Mouse (Mus musculus) neural tube, embryonic 13.5 days (tissue): ENCODE data around the gene Gne. TPM values are rescaled to one million over a fixed set of nuclear protein-coding genes. Genes with fewer than 3 reads are reported as not detected.

Source experiments
- ATAC-seq: fragments of 200-750 bp; cut with Nextera tagmentation; 2 replicates; pipeline ENCODE4 v1.8.0; 2017; ENCODE audit warnings: low read depth, mild to moderate bottlenecking, moderate TSS enrichment, moderate library complexity
- H3K27ac ChIP-seq: fragments of 300-500 bp; sonication (generic); replicated peaks from 2 replicates; pipeline ENCODE4 v1.5.1; 2015; ENCODE audit warnings: moderate library complexity, mild to moderate bottlenecking, inconsistent platforms
- H3K27me3 ChIP-seq: fragments of 300-500 bp; sonication (generic); 2 replicates; pipeline ENCODE4 v1.6.1; 2015; ENCODE audit warnings: mild to moderate bottlenecking, inconsistent platforms
- H3K36me3 ChIP-seq: fragments of 300-500 bp; sonication (generic); 2 replicates; pipeline ENCODE4 v1.6.1; 2015; ENCODE audit warnings: mild to moderate bottlenecking, inconsistent platforms
- H3K4me1 ChIP-seq: fragments of 300-500 bp; sonication (generic); replicated peaks from 2 replicates; pipeline ENCODE4 v1.6.1; 2015; ENCODE audit warnings: inconsistent platforms
- H3K4me2 ChIP-seq: fragments of 300-500 bp; sonication (generic); 2 replicates; pipeline ENCODE4 v1.6.1; 2015; ENCODE audit warnings: inconsistent platforms, mild to moderate bottlenecking, moderate library complexity
- H3K4me3 ChIP-seq: fragments of 300-500 bp; sonication (generic); 2 replicates; pipeline ENCODE4 v1.5.1; 2015; ENCODE audit warnings: mild to moderate bottlenecking, inconsistent platforms
- H3K9ac ChIP-seq: fragments of 300-500 bp; sonication (generic); 2 replicates; pipeline ENCODE4 v1.6.1; 2015; ENCODE audit warnings: moderate library complexity, mild to moderate bottlenecking, inconsistent platforms
- H3K9me3 ChIP-seq: fragments of 300-500 bp; sonication (generic); 2 replicates; pipeline ENCODE4 v1.6.1; 2016; ENCODE audit warnings: inconsistent platforms
- WGBS: fragments of 180-500 bp; shearing (Covaris S2); methylation state at CpG from one replicate; pipeline ENCODE4 v1.1.7; 2015; 5-methylcytosine and 5-hydroxymethylcytosine counted together
- polyA plus RNA-seq: library from polyadenylated mRNA; unstranded; fragments of >200 nt; fragmentation: Nextera tagmentation; extraction: Ambion mirVana; gene quantifications from 2 replicates; pipeline ENCODE4 v1.2.1, GENCODE M21; 2015

Gene Gne
- 23.3 and 25.4 TPM in 2 replicates for polyA plus RNA-seq

DNA sequence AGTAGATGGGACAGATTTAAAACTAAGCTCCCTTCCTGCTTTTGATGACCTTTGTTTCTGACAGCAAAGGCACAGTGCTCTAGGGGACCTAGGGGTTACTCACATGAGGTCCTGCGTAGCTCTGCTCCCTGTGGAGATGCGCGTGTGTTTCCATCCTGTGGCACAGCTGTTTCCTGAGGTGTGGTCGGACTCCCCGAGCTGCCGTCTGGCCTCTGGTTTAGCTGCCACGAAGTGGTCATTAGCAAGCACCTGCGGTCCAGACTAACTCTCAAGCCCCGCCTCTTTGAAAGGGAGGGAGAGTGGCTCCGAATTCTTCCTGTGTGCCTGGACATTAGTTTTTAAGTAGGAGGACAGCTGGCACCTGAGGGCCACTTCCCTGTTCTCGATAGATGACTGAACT is at the start of gene Gne:
Gene Gne (minus strand): TSS at position 233 of the 400 bp plus-strand sequence.
- H3K9me3 ChIP-seq, result no peaks in the 10 kb centered on the region
- H3K27ac ChIP-seq, result no peak within 1 kb of the TSS
- H3K4me3 ChIP-seq, result no peak within 1 kb of the TSS
- H3K27me3 ChIP-seq, result no peaks in the 10 kb centered on the region
- 0 out of 2 replicates have a peak, but pooled peaks cover 3% of the 10 kb centered on the region for H3K4me1 ChIP-seq
- H3K9ac ChIP-seq, result no peak within 1 kb of the TSS
- peak within 1 kb of the TSS; percentile 13; the same call in 1 of the 2 replicates for H3K4me2 ChIP-seq
- no peak for ATAC-seq
- WGBS, result 18% methylated on average over 11 of the region's 11 CpGs
- H3K36me3 ChIP-seq, result no peaks in the 10 kb centered on the region

- WGBS, result 95% methylated on average over 12 of the region's 12 CpGs
- peaks cover 65% of the 10 kb centered on the region for H3K36me3 ChIP-seq
- H3K4me3 ChIP-seq, result no peak overlapping the region
- no peak overlapping the region for H3K27ac ChIP-seq
- H3K9me3 ChIP-seq, result no peaks in the 10 kb centered on the region
- no peaks in the 10 kb centered on the region for H3K27me3 ChIP-seq
- H3K4me1 ChIP-seq, result no peaks in the 10 kb centered on the region
- no peak for ATAC-seq
- no peak overlapping the region for H3K4me2 ChIP-seq
- no peak overlapping the region for H3K9ac ChIP-seq
These were observed 42.8 kb upstream of the Gne start for GRCm38 (mm10) chr4:44126805-44127204.

DNA sequence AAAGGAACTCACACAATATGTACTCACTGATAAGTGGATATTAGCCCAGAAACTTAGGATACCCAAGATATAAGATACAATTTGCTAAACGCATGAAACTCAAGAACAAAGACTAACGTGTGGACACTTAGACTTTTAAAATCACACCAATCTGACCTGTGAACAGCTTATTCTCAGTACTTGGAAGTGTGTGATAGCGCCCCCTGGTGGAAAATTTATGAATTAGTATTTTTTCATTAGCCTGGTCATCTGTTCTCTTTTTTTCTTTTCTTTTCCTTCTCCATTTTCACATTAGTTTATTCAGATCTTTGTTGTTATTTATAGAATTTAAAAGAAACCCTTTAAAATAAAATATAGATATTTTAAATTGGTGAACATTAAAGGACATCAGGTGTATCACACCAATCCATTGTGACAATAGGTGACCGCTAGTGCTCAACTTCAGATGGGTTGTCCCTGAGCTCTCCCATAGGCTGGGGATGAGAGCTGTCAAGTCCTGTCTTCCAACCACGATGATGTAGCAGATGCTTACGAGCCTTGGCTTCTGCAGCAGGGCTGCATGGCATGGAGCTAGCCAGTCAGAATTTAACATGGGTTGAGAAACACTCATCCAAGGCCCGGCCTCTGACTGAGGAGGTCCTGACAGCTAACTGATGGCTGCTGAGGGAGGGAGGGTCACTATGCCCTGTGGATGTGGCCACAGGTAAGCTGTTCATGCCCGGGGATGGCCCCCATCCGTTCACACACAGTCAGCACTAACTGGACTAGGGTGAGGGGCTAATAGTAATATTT is 35.6 kb upstream of the Gne start:
- peaks cover 11% of the 10 kb centered on the region; the same call in 1 of the 2 replicates for H3K36me3 ChIP-seq
- no peaks in the 10 kb centered on the region for H3K9me3 ChIP-seq
- no peak overlapping the region for H3K9ac ChIP-seq
- H3K4me3 ChIP-seq, result no peak overlapping the region
- H3K27ac ChIP-seq, result no peak overlapping the region
- no peaks in the 10 kb centered on the region for H3K4me1 ChIP-seq
- 55% methylated on average over 9 of the region's 9 CpGs for WGBS
- no peaks in the 10 kb centered on the region for H3K27me3 ChIP-seq
- H3K4me2 ChIP-seq, result no peak overlapping the region
- ATAC-seq, result 0 out of 2 replicates have a peak, but pooled peaks have one; percentile 23

- Histone ChIP-seq H3K9ac (no peak overlapping the region), H3K4me1 (peaks cover 11% of the 10 kb centered on the region), H3K27ac (no peak overlapping the region), H3K9me3 (no peaks in the 10 kb centered on the region), H3K36me3 (peaks cover 6% of the 10 kb centered on the region; the same call in 1 of the 2 replicates), H3K27me3 (no peaks in the 10 kb centered on the region), H3K4me3 (no peak overlapping the region), H3K4me2 (no peak overlapping the region)
- WGBS, result 90% methylated on average over 13 of the region's 13 CpGs
- ATAC-seq, result no peak
These were observed 31.1 kb upstream of the Gne start for GRCm38 (mm10) chr4:44115046-44115445.

GRCm38 (mm10) chr4:44113393-44114138 is 29.6 kb upstream of the Gne start:
- Histone ChIP-seq H3K36me3 (peaks cover 6% of the 10 kb centered on the region; the same call in 1 of the 2 replicates), H3K9me3 (no peaks in the 10 kb centered on the region), H3K9ac (no peak overlapping the region), H3K27me3 (no peaks in the 10 kb centered on the region), H3K4me3 (no peak overlapping the region), H3K27ac (no peak overlapping the region), H3K4me1 (peaks cover 11% of the 10 kb centered on the region), H3K4me2 (peak overlapping the region; percentile 14)
- 42% methylated on average over 16 of the region's 16 CpGs for WGBS
- no peak for ATAC-seq

DNA sequence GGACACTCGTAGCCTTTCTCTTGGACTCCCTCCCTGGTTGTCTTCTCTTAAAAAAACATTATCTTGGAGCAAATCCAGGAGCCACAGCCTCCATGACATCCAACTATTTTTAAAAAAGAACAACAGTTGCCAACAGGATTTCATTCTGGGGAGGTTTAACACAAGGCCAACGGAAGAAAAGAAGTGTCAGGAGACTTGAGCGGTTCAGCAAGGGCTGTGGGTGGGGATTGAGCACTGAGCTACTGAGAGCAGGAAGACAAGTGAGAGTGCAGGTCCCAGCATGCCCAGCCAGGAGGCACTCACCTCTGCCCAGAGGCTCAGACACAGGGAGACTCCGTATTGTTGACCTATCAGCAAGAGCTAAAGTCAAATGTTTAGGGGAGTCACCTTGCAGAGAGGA is 28.8 kb upstream of the Gne start:
- H3K4me2 ChIP-seq, result no peak overlapping the region
- H3K4me1 ChIP-seq, result peaks cover 11% of the 10 kb centered on the region
- WGBS, result 36% methylated on average over 4 of the region's 4 CpGs

GRCm38 (mm10) chr4:44110771-44111170 is 26.8 kb upstream of the Gne start:
- Histone ChIP-seq H3K9me3 (no peaks in the 10 kb centered on the region), H3K4me2 (no peak overlapping the region), H3K4me3 (no peak overlapping the region), H3K27me3 (no peaks in the 10 kb centered on the region), H3K27ac (no peak overlapping the region), H3K4me1 (peaks cover 26% of the 10 kb centered on the region), H3K9ac (no peak overlapping the region), H3K36me3 (no peaks in the 10 kb centered on the region)
- ATAC-seq, result no peak
- WGBS, result 60% methylated on average over 7 of the region's 7 CpGs

More for the DNA sequence above, 28.8 kb upstream of the Gne start:
- H3K4me3 ChIP-seq, result no peak overlapping the region
- H3K9me3 ChIP-seq, result no peaks in the 10 kb centered on the region
- no peaks in the 10 kb centered on the region for H3K27me3 ChIP-seq
- H3K36me3 ChIP-seq, result peaks cover 6% of the 10 kb centered on the region; the same call in 1 of the 2 replicates
- H3K9ac ChIP-seq, result no peak overlapping the region
- ATAC-seq, result no peak
- H3K27ac ChIP-seq, result no peak overlapping the region

DNA sequence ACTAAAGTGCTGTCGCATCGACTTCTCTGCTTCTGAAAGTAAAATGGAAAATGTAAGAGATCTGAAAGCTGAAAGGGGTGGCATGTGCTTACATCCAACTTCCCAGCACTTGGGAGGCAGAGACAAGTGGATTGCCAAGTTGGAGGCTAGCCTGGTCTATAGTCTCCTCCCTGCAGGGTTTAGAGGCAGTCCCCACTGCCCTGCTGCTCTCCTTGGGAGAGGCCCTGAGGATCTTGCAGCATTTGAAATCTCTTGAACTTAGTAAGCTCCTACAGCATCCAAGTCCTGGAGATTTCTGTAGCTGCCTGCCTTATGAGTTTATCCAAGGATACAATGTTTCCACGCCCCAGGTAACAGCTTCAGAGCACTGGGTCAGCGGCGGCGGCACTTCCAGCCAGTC is 24.3 kb upstream of the Gne start:
- Histone ChIP-seq H3K27me3 (no peaks in the 10 kb centered on the region), H3K27ac (no peak overlapping the region), H3K36me3 (no peaks in the 10 kb centered on the region), H3K9ac (no peak overlapping the region), H3K4me3 (no peak overlapping the region), H3K9me3 (no peaks in the 10 kb centered on the region), H3K4me1 (peaks cover 34% of the 10 kb centered on the region), H3K4me2 (no peak overlapping the region)
- 89% methylated on average over 6 of the region's 6 CpGs for WGBS
- no peak for ATAC-seq

GRCm38 (mm10) chr4:44107339-44107738 is 23.4 kb upstream of the Gne start:
- H3K9ac ChIP-seq, result no peak overlapping the region
- H3K4me2 ChIP-seq, result 0 out of 2 replicates have a peak overlapping the region, but pooled peaks have one; percentile 43
- ATAC-seq, result no peak
- 41% methylated on average over 6 of the region's 6 CpGs for WGBS
- H3K9me3 ChIP-seq, result no peaks in the 10 kb centered on the region
- H3K27me3 ChIP-seq, result no peaks in the 10 kb centered on the region
- H3K4me1 ChIP-seq, result peaks cover 38% of the 10 kb centered on the region
- H3K27ac ChIP-seq, result no peak overlapping the region
- no peaks in the 10 kb centered on the region for H3K36me3 ChIP-seq
- H3K4me3 ChIP-seq, result no peak overlapping the region

GRCm38 (mm10) chr4:44106297-44106821 is 22.4 kb upstream of the Gne start:
- Histone ChIP-seq H3K27me3 (no peaks in the 10 kb centered on the region), H3K4me2 (peak overlapping the region; percentile 43), H3K27ac (0 out of 2 replicates have a peak overlapping the region, but pooled peaks have one; percentile 23), H3K36me3 (no peaks in the 10 kb centered on the region), H3K9ac (no peak overlapping the region), H3K4me1 (peaks cover 38% of the 10 kb centered on the region), H3K9me3 (no peaks in the 10 kb centered on the region), H3K4me3 (peak overlapping the region; percentile 25)
- 40% methylated on average over 18 of the region's 18 CpGs for WGBS
- ATAC-seq, result no peak

GRCm38 (mm10) chr4:44104195-44104917 is 20.4 kb upstream of the Gne start:
- Histone ChIP-seq H3K27me3 (no peaks in the 10 kb centered on the region), H3K4me3 (no peak overlapping the region), H3K4me2 (no peak overlapping the region), H3K4me1 (peaks cover 38% of the 10 kb centered on the region), H3K36me3 (no peaks in the 10 kb centered on the region), H3K9ac (no peak overlapping the region), H3K9me3 (no peaks in the 10 kb centered on the region), H3K27ac (no peak overlapping the region)
- no peak for ATAC-seq
- WGBS, result 41% methylated on average over 8 of the region's 8 CpGs
